Mouse (Mus musculus) brown adipose tissue, adult 24 weeks (tissue): ENCODE data around the gene Gfpt2. TPM values are rescaled to one million over a fixed set of nuclear protein-coding genes. Genes with fewer than 3 reads are reported as not detected.
"Not testable (repeated sequence)": the region's sequence is repeated elsewhere in the genome, so short reads cannot be mapped to it uniquely, and the experiment has no call there.

Experiments used
- H3K27ac ChIP-seq: fragments of 200-500 bp; replicated peaks from 2 replicates; pipeline ENCODE4 v1.5.1; 2012; ENCODE audit warnings: low read depth, mild to moderate bottlenecking, low read length
- H3K4me1 ChIP-seq: fragments of 200-500 bp; 2 replicates; pipeline ENCODE4 v1.6.1; 2012; ENCODE audit warnings: low read length, mixed read lengths; ENCODE audit not compliant: control insufficient read depth, insufficient read depth, insufficient read length
- H3K4me3 ChIP-seq: fragments of 200-500 bp; 2 replicates; pipeline ENCODE4 v1.5.1; 2012; ENCODE audit warnings: low read depth, mild to moderate bottlenecking, low read length, moderate library complexity; ENCODE audit not compliant: insufficient read depth
- polyA plus RNA-seq: library from polyadenylated mRNA; stranded (reverse); fragments of >200 nt; gene quantifications from 2 replicates; pipeline ENCODE4 v1.2.4, GENCODE M21; 2012; ENCODE audit not compliant: missing spikeins, insufficient read depth, insufficient read length

The Gfpt2 gene
- polyA plus RNA-seq, 1 experiment: 14.4 TPM

DNA sequence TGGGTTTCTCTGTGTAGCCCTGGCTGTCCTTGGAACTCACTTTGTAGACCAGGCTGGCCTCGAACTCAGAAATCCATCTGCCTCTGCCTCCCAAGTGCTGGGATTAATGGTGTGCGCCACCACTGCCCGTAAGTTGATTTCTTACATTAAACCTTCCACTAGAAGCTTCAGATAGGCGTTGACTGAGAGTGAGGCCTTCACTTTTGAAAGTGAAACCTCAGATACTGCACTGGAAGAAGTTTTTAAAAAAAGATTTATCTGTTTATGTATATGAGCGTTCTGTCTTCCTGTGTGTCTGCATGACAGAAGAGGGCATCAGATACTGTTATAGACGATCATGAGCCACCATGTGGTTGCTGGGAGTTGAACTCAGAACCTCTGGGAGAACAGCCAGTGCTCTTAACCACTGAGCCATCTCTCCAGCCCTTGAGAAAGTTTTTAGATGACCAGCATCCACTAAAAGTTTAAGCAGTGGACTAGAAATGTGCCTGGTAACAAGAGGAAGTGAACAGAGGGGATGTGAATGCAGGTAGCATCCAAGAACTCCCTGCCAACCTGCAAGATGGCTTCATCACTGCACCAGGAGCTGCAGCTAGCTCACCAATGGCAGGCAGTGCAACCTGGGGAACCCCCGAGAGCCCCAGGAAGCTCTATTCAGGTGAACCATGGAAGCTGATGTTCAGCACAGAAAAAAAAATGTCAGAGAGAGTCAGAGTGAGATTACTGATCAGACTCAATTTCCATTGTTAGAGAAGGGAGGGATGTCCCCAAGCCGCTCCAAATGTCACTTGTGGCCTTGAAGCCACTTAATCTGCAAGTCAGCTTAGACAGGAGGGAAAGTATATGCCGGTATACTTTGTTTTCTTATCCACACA is 23.1 kb upstream of the Gfpt2 start:
- Histone ChIP-seq H3K4me3 (no peak overlapping the region), H3K27ac (no peak overlapping the region), H3K4me1 (no peaks in the 10 kb centered on the region)

DNA sequence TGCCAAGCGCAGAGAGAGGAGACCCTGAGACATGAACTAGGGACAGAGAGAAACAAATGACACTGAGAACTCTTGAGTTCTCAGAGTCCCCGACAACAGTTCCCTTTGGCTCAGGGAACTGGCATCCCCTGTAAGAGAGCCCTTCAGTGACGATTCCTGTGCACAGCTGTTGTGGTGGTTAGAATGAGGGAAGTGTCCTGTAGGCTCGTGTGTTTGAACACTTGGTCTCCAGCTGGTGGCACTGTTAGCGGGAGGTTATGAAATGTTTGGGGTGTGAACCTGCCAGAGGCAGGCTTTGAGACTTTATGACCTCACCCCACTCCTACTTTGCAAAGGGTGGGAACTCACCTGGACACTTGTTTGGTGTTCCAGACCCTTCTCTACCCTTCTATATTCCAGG is 21.7 kb upstream of the Gfpt2 start:
- Histone ChIP-seq H3K4me3 (no peak overlapping the region), H3K4me1 (no peaks in the 10 kb centered on the region), H3K27ac (no peak overlapping the region)

DNA sequence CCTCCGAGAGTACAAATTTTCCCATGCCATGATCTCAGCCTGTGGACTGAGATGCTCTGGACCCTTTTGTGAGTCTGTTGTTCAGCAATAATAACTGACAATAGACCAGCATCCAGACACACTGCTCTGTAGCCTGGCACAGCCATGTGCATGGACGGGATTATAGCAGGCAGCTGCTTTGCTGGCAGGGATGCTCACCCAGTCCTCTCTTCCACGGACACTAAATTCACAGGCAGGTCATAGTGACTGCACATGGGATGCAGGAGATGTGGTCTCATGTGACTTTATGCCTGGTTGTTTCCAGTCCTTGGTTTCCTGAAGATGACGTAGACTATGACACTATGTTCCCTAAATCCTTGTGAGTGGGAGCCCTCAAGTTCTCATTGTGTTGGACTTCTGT is 19.1 kb upstream of the Gfpt2 start:
- no peak overlapping the region for H3K27ac ChIP-seq
- H3K4me1 ChIP-seq: no peaks in the 10 kb centered on the region
- H3K4me3 ChIP-seq: no peak overlapping the region

DNA sequence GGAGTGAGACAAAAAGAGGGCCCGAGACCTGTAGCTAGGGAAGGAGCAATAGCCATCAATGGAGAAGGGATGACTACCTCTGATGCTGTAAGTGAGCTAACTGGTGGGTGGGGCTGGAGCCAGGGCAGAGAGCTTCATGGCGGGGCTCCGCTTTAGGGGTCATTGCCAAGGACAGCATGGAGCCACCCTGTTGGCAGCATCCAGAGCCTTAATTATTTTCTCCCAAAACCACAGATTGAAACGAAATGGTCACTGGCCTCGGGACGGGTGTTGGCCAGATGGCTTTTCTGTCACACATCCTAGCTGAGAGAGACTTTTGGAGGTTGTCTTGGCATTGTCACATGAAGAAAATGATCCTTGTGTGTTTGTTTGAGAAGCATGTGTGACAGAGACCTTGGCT is 15.1 kb upstream of the Gfpt2 start:
- no peak overlapping the region for H3K27ac ChIP-seq
- no peak overlapping the region for H3K4me3 ChIP-seq
- no peaks in the 10 kb centered on the region for H3K4me1 ChIP-seq

DNA sequence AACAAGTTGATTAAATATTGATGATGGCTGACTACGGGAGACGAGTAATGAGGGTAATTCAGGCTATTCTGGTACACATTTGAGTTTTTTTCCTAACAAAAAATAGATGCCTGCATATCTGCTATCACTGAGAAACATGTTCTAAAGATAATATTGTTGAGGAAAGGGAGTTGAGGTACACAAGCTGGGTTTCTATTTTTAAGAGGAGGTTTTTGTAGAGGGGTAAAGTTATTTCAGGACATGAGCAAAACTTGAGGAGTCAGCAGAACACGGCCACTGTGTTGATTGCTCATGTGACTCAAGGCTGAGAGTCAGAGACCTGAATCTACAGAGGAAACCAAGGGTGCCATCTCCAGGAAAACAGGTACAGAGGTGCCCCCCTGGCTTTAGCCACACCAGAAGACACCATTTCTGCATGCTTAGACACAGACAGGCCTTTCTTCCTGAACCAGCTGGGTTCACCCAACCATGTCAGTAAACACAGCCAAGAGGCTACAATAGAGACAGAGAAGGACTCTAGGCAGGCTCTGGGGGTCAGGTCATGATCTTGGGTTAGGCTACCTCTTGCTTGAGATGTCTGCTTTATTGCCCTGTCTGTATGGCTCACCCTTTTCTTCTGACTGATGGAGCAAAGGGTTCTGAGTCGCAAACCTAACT is 13.7 kb upstream of the Gfpt2 start:
- no peaks in the 10 kb centered on the region for H3K4me1 ChIP-seq
- no peak overlapping the region for H3K4me3 ChIP-seq
- H3K27ac ChIP-seq: no peak overlapping the region

DNA sequence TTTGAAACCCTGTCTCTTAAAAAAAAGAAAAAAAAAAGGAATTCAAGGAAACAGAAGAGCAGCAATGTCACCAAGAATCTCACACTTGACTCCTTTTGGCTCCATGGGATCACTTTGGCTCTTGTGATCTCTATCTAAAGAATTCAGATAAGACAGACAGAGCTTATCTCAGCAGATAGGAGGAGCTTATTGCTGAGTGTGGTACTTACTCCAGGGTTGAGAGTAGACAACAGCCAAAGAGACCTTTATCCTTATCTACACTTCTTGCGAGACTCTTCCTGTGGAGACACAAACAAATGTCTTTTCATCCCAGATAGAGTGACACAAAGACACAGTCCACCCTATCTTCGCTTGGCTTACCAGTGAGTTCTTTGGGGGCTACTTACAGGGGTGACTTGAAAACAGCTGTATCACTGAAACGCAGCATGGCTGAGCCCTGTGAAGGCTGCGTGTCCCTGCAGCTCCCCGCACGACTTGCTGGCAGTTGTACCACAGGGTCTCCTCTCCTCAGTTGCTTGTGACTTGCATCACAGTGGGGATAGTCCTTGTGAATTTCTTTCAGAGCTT is 12.1 kb upstream of the Gfpt2 start:
- Histone ChIP-seq H3K27ac (no peak overlapping the region), H3K4me3 (no peak overlapping the region), H3K4me1 (no peaks in the 10 kb centered on the region)

DNA sequence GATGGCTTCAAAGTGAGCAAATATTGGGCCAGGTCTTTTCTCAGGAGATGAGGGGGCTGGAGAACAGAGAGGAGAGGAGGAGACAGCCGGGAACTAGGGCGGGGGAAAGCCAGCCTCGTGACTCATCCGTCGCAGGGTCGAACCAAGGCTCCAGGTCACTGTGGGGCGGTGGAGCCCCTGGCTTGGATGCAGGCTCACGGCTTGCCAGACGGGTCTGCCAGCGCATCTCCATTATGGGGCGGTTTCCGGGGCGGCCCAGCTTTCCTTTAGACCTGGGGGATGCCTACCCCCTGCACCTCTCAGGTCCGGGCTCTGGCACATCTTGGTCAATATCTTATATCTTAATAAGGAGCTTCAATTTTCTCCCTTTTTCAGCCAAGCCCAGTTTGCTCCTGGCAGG is 847 bp upstream of the Gfpt2 start:
- Histone ChIP-seq H3K27ac (no peak overlapping the region), H3K4me1 (no peaks in the 10 kb centered on the region), H3K4me3 (no peak overlapping the region)

DNA sequence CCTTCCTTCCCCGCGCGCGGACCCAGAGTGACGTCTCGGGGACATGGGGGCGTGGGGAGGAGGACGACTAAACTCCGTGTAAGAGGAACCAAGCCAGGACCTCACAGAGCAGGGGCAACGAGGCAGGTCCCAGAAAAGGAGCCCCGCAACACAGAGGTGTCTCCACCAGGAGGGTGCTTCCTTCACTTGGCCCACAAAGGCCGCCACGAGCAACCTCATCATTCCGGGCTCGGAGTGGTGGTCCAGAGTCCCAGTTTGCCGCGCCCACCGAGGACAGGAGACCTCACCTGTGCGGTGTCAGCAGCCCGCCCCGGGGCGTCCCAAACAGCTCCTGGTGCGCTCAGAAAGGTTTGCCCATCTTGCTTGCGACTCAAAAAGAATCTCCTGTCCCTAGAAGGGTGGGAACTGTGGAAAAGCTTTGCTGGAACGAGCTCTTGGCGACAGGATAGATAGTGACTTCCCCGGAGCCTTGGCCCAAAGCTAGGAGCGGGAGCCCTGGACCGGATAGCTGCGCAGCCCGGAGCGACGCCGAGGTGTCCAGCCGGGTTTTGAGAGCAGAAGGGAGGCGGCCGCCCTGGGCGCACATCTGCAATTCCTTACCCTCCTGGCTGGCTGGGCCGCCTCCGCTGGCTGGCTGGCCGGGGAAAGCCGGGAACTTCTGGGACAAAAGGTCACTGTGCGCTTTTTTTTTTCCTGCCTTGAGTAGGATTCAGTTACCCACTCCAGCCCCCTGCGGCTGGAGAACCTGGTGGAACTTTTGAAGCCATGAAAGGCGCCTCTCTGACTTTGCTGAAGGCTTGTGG is 565 bp downstream of the Gfpt2 start:
- no peak overlapping the region for H3K27ac ChIP-seq
- H3K4me3 ChIP-seq: peak overlapping the region; percentile 53
- H3K4me1 ChIP-seq: no peaks in the 10 kb centered on the region

DNA sequence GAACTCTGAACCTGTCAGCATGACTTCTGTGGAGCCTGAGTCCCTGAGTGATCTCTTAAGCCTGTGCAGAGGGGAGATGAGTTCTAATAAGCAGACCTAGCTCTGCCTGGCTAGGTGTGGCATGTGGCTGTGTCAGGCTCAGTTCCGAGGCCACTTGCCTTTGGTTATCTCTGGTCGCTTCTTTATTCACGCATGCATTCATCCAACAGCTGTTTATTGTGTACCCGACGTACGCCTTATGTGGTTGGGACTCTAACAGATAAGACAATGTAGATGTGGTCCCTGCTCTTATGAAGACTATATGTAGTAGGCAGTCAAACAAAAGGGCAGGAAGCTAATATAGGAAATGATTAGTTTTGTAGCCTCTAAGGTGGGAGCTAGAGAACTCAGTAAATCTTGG is 5.0 kb downstream of the Gfpt2 start:
- Histone ChIP-seq H3K4me1 (no peaks in the 10 kb centered on the region), H3K27ac (no peak overlapping the region), H3K4me3 (no peak overlapping the region)

DNA sequence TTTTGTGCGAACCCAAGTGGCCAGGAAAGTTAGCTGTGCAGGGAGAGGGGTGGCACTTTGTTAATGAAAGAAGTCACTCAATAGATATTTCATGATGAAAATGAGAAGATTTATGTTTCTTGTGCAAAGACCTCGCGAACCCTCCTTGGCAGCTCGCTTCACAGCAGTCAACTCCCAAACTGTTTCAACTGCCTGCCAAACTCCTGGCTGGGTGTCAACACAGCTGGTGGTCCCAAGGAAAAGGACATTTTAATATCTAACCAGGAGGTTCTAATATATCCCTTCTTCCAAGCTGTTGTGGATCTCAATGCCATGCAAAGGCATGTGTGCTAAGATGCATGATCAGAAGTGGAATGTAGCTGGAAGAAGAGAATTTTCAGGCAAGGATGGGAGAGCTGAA is 7.5 kb downstream of the Gfpt2 start:
- no peaks in the 10 kb centered on the region for H3K4me1 ChIP-seq
- H3K4me3 ChIP-seq: no peak overlapping the region
- no peak overlapping the region for H3K27ac ChIP-seq

DNA sequence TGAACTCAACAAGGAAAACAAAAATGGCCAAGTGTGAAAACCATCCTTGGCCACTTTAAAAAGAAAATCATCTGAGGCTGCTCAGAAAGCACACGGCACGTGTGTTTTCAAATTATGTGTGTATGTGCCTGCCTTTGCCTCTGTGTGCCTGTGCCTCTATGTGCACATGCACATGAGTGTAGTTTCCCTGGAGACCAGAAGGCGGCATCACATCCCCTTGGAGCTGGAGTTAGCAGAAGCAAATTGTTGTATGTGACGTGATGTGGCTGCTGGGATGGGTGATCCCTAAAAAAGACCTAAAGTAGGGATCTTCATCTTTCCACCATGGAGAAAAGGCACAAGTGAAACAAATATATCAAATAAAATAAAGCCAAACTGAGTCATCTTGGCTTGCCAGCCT is 9.8 kb downstream of the Gfpt2 start:
- Histone ChIP-seq H3K4me3 (no peak overlapping the region), H3K27ac (no peak overlapping the region), H3K4me1 (no peaks in the 10 kb centered on the region)

DNA sequence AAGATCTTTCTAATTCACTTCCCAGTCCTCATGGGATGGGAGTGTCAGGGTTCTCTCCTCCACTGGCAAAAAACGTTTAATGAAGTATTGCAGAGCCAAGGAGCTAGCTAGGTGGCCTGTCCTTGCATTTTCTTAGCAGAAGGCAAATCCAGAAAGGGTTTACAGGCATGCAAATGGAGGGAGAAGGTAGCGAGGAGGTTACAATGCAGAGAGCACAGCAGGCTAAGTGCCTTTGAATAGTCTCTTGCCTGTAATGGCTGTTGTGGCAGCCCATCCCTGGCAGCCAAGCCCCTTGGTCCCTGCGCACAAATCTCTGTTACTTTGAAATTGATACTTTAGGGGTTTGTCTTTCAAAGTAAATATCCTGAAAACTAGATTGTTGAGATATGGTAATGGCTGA is 12.2 kb downstream of the Gfpt2 start:
- H3K4me1 ChIP-seq: no peaks in the 10 kb centered on the region
- H3K27ac ChIP-seq: no peak overlapping the region
- H3K4me3 ChIP-seq: no peak overlapping the region

DNA sequence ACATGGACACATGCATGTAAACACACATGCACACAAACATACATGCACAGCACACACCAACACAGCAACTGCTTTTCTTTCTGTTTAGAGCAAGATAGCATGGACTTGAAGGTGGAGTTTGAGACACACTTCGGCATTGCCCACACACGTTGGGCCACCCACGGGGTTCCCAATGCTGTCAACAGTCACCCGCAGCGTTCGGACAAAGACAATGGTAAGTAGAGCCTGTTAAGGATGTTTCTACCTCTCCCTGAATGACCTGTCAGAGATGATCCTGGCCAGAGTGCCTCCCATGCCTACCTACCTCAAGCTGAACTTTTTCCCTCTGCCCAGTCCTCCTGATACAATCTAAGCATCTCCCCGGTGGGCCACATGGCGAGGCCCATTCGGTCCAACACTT is 15.0 kb downstream of the Gfpt2 start:
- no peaks in the 10 kb centered on the region for H3K4me1 ChIP-seq
- no peak overlapping the region for H3K27ac ChIP-seq
- no peak overlapping the region for H3K4me3 ChIP-seq

DNA sequence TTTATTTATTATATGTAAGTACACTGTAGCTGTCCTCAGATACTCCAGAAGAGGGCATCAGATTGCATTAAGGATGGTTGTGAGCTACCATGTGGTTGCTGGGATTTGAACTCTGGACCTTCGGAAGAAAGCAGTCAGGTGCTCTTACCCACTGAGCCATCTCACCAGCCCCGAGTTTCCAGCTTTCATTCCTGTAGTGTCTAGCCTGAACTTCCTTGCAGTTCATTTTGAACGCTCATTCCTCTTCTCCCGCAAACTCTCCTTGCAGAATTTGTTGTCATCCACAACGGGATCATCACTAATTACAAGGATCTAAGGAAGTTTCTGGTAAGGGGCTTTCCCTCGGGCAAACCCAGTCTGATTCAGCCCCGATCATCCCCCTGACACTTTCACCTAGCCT is 16.7 kb downstream of the Gfpt2 start:
- not testable (repeated sequence) for H3K4me3 ChIP-seq, H3K4me1 ChIP-seq
- H3K27ac ChIP-seq: 0 out of 2 replicates have a peak overlapping the region, but pooled peaks have one; percentile 12

DNA sequence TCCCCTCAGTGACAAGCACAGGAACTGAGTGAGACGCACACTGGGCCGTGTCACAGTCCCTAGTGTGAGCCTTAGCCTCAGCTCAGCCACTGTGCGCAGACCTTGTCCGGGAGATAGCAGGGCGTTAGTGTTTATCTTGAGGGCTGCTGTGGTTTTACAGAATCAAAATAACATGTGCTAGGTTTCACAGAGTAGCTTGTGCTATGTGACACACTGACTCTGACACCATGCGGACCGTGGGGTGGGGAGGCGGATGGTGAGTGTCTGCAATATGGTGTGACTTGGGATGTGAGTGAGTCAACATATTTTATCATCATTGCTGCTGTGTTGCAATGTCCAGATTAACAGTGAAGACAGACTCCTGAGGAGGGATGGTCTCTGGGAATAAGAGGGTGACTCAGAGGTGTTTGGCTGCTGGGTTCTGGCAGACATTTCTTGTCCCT is 17.1 kb downstream of the Gfpt2 start:
- Histone ChIP-seq H3K4me3 (no peak overlapping the region), H3K4me1 (no peaks in the 10 kb centered on the region), H3K27ac (0 out of 2 replicates have a peak overlapping the region, but pooled peaks have one; percentile 12)
